Mouse (Mus musculus) intestine, embryonic 16.5 days (tissue): Measurements from ENCODE around the gene Sars2. TPM values are rescaled to one million over a fixed set of nuclear protein-coding genes. Genes with fewer than 3 reads are reported as not detected.

Source experiments
- ATAC-seq: fragments of 200-750 bp; cut with Nextera tagmentation; 2 replicates; pipeline ENCODE4 v1.8.0; 2017; ENCODE audit warnings: moderate TSS enrichment, moderate library complexity
- H3K27ac ChIP-seq: fragments of 300-500 bp; sonication (generic); 2 replicates; pipeline ENCODE4 v1.5.1; 2014; ENCODE audit warnings: mild to moderate bottlenecking, low read length
- H3K27me3 ChIP-seq: fragments of 300-500 bp; sonication (generic); replicated peaks from 2 replicates; pipeline ENCODE4 v1.6.1; 2014; ENCODE audit warnings: low read length, control low read depth, mixed read lengths; ENCODE audit not compliant: control insufficient read depth, insufficient read depth
- H3K36me3 ChIP-seq: fragments of 300-500 bp; sonication (generic); 2 replicates; pipeline ENCODE4 v1.6.1; 2014; ENCODE audit warnings: low read length, control low read depth; ENCODE audit not compliant: control insufficient read depth, insufficient read depth
- H3K4me1 ChIP-seq: fragments of 300-500 bp; sonication (generic); 2 replicates; pipeline ENCODE4 v1.6.1; 2014; ENCODE audit warnings: low read length, control low read depth, mixed read lengths; ENCODE audit not compliant: control insufficient read depth, insufficient read depth
- H3K4me2 ChIP-seq: fragments of 300-500 bp; sonication (generic); 2 replicates; pipeline ENCODE4 v1.6.1; 2014; ENCODE audit warnings: low read depth, low read length, control low read depth
- H3K4me3 ChIP-seq: fragments of 300-500 bp; sonication (generic); 2 replicates; pipeline ENCODE4 v1.5.1; 2014; ENCODE audit warnings: mild to moderate bottlenecking, low read length
- H3K9ac ChIP-seq: fragments of 300-500 bp; sonication (generic); 2 replicates; pipeline ENCODE4 v1.6.1; 2014; ENCODE audit warnings: low read depth, low read length
- H3K9me3 ChIP-seq: fragments of 300-500 bp; sonication (generic); 2 replicates; pipeline ENCODE4 v1.6.1; 2016; ENCODE audit warnings: low read length, control low read depth; ENCODE audit not compliant: control insufficient read depth
- WGBS: fragments of 180-500 bp; shearing (Covaris S2); extraction: QIAGEN DNeasy Blood & Tissue Kit; methylation state at CpG from one replicate; pipeline ENCODE4 v1.1.7; 2014; 5-methylcytosine and 5-hydroxymethylcytosine counted together
- polyA plus RNA-seq: library from polyadenylated mRNA; unstranded; fragments of >200 nt; fragmentation: Nextera tagmentation; extraction: Ambion mirVana; gene quantifications from 2 replicates; pipeline ENCODE4 v1.2.1, GENCODE M21; 2015

Sars2 gene
- polyA plus RNA-seq, 1 experiment from 2014 or later: 28.0 TPM

DNA sequence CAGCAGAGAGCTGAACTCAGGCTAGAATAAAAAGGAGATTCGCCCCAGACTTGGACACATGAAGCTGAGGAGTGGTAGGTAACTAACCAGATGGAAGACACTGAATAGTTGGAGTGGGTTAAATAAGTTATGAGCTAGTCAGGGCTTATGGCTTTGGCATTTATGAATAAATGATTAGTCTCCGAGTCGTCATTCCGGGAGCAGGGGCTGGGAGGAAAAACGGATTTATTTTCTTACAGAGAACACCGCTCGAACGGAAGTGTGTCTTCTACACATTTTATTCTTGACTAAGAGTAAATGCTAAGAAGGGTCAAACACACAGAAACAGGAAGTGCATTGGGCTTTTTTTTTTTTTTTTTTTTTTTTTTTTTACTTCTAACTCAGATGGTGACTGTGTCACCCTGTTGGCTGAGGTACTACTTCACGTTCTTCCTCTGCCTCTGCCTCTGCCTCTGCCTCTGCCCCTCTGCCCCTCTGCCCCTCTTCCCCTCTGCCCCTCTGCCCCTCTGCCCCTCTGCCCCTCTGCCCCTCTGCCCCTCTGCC, 39.1 kb upstream of the Sars2 start:
- ATAC-seq: no peak
- Histone ChIP-seq H3K9ac (no peak overlapping the region), H3K27me3 (no peaks in the 10 kb centered on the region), H3K4me1 (no peaks in the 10 kb centered on the region), H3K36me3 (no peaks in the 10 kb centered on the region), H3K4me2 (no peak overlapping the region), H3K27ac (no peak overlapping the region), H3K4me3 (no peak overlapping the region), H3K9me3 (peaks cover 3% of the 10 kb centered on the region; the same call in 1 of the 2 replicates)
- 60% methylated on average over 9 of the region's 9 CpGs for WGBS

DNA sequence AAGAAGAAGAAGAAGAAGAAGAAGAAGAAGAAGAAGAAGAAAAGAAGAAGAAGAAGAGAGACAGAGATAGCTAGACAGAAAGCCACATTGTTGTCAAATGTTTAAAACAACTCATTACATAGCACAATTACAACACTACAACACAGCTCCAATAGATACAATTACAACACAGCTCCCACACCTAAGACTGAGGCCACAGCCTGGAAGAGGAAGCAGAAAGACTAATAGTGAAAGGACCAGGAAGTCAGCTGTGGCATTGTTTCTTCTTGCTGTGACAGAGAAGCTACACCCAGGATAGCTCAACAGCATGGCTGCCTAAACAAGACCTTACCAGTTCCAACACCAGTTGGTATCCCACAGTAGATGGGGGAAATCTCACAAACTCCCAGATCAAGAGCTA, 32.3 kb upstream of the Sars2 start:
- Histone ChIP-seq H3K4me2 (no peak overlapping the region), H3K27ac (no peak overlapping the region), H3K9ac (no peak overlapping the region), H3K36me3 (no peaks in the 10 kb centered on the region), H3K4me3 (no peak overlapping the region), H3K27me3 (no peaks in the 10 kb centered on the region), H3K4me1 (no peaks in the 10 kb centered on the region), H3K9me3 (no peaks in the 10 kb centered on the region)
- ATAC-seq: no peak

GRCm38 (mm10) chr7:28710962-28711361, 30.8 kb upstream of the Sars2 start:
- Histone ChIP-seq H3K4me2 (no peak overlapping the region), H3K27me3 (no peaks in the 10 kb centered on the region), H3K4me3 (no peak overlapping the region), H3K27ac (no peak overlapping the region), H3K9me3 (no peaks in the 10 kb centered on the region), H3K4me1 (no peaks in the 10 kb centered on the region), H3K9ac (no peak overlapping the region), H3K36me3 (no peaks in the 10 kb centered on the region)
- no peak for ATAC-seq
- 62% methylated on average over 3 of the region's 3 CpGs for WGBS

DNA sequence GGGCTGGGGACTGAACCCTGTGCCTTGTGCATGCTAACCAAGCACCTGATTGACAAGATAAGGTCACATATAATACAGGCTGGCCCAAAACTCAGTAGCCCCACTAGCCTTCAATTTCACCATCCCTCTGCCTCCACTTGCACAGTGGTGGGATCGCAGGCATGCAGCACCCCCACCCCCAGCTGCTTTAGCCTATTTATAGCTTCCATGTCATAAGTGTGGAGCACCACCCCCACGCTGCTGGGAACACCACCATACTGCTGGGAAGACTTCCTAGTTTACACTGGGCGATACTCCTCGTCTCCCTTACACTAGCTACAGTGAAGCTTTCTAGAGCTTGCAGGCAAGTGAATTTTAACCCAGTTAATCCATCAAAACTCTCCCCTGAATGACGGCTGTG, 27.1 kb upstream of the Sars2 start:
- H3K27ac ChIP-seq: no peak overlapping the region
- no peaks in the 10 kb centered on the region for H3K36me3 ChIP-seq
- no peak overlapping the region for H3K4me2 ChIP-seq
- H3K9ac ChIP-seq: no peak overlapping the region
- 79% methylated on average over 5 of the region's 5 CpGs for WGBS
- H3K27me3 ChIP-seq: no peaks in the 10 kb centered on the region
- H3K9me3 ChIP-seq: no peaks in the 10 kb centered on the region
- no peak for ATAC-seq
- H3K4me1 ChIP-seq: peaks cover 4% of the 10 kb centered on the region; the same call in 1 of the 2 replicates
- no peak overlapping the region for H3K4me3 ChIP-seq

- ATAC-seq: no peak
- Histone ChIP-seq H3K4me3 (no peak overlapping the region), H3K4me1 (peaks cover 4% of the 10 kb centered on the region; the same call in 1 of the 2 replicates), H3K9ac (no peak overlapping the region), H3K27me3 (no peaks in the 10 kb centered on the region), H3K27ac (no peak overlapping the region), H3K36me3 (no peaks in the 10 kb centered on the region), H3K9me3 (no peaks in the 10 kb centered on the region), H3K4me2 (no peak overlapping the region)
- 95% methylated on average over 2 of the region's 2 CpGs for WGBS
Measured at GRCm38 (mm10) chr7:28715598-28715997, 26.2 kb upstream of the Sars2 start.

GRCm38 (mm10) chr7:28716590-28717281, 25.1 kb upstream of the Sars2 start, which contains the start of gene Fbxo17:
Fbxo17 (plus strand) TSS chr7:28716804.
- ATAC-seq: peak; percentile 86
- Histone ChIP-seq H3K4me1 (peaks cover 4% of the 10 kb centered on the region; the same call in 1 of the 2 replicates), H3K4me3 (peak within 1 kb of the TSS; percentile 57), H3K4me2 (peak within 1 kb of the TSS; percentile 82), H3K9me3 (no peaks in the 10 kb centered on the region), H3K36me3 (no peaks in the 10 kb centered on the region), H3K9ac (peak within 1 kb of the TSS; percentile 77), H3K27me3 (no peaks in the 10 kb centered on the region), H3K27ac (peak within 1 kb of the TSS; percentile 33; the same call in 1 of the 2 replicates)
- whole genome bisulfite sequencing: 3% methylated on average over 36 of the region's 36 CpGs

GRCm38 (mm10) chr7:28717726-28718125, 24.1 kb upstream of the Sars2 start:
- Histone ChIP-seq H3K36me3 (no peaks in the 10 kb centered on the region), H3K27me3 (no peaks in the 10 kb centered on the region), H3K4me3 (no peak overlapping the region), H3K4me2 (no peak overlapping the region), H3K9me3 (0 out of 2 replicates have a peak, but pooled peaks cover 2% of the 10 kb centered on the region), H3K9ac (no peak overlapping the region), H3K27ac (0 out of 2 replicates have a peak overlapping the region, but pooled peaks have one; percentile 33), H3K4me1 (peaks cover 4% of the 10 kb centered on the region; the same call in 1 of the 2 replicates)
- 74% methylated on average over 10 of the region's 10 CpGs for WGBS
- no peak for ATAC-seq

DNA sequence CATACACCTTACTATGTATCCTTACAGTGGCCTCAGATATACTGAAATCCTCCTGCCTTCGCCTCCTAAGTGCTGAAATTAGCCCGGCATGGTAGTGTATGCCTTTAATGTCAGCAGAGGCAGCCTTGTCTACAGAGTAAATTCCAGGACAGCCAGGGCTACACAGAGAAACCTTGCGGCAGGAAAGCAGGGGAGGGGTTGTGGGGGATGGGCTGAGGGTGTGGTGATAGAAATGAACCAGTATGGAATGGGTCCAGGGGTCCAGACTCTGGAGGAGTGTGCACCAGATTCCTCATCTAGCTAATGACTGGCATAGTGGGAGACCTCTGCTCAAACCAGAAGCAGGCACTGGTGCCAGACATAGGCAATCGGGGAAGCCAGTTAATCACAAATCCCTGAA, 22.6 kb upstream of the Sars2 start:
- WGBS: 53% methylated on average over 4 of the region's 4 CpGs

DNA sequence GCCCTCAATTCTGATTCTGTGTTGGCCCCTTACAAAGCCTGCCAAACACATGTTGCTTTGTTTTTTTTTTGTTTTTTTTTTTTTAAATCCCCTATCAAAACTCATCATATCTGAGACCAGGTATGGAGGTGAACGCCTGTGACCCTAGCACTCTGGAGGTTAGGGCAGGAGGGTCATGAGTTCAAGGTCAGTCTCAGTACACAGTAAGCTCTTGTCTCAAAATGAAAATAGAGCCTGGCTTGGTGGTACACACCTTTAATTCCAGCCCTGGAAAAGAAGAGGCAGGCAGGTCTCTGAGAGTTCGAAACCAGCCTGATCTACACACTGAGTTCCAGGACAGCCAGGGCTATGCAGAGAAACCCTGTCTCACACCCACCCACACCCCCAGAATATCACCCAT, 22.1 kb upstream of the Sars2 start:
- WGBS: 79% methylated on average over 2 of the region's 2 CpGs
- Histone ChIP-seq H3K27me3 (no peaks in the 10 kb centered on the region), H3K27ac (no peak overlapping the region), H3K4me2 (no peak overlapping the region), H3K4me1 (peaks cover 4% of the 10 kb centered on the region; the same call in 1 of the 2 replicates), H3K4me3 (no peak overlapping the region), H3K9me3 (0 out of 2 replicates have a peak, but pooled peaks cover 2% of the 10 kb centered on the region), H3K36me3 (no peaks in the 10 kb centered on the region), H3K9ac (no peak overlapping the region)
- ATAC-seq: no peak

More for the DNA sequence above, 22.6 kb upstream of the Sars2 start:
- no peak; the same call in 1 of the 2 replicates for ATAC-seq
- H3K27me3 ChIP-seq: no peaks in the 10 kb centered on the region
- no peak overlapping the region for H3K4me2 ChIP-seq
- H3K4me3 ChIP-seq: no peak overlapping the region
- H3K27ac ChIP-seq: no peak overlapping the region
- H3K36me3 ChIP-seq: no peaks in the 10 kb centered on the region
- H3K4me1 ChIP-seq: peaks cover 4% of the 10 kb centered on the region; the same call in 1 of the 2 replicates
- H3K9me3 ChIP-seq: 0 out of 2 replicates have a peak, but pooled peaks cover 2% of the 10 kb centered on the region
- H3K9ac ChIP-seq: no peak overlapping the region
